Mouse (Mus musculus) MEL (cell line): Measurements from ENCODE around the gene Smg1. TPM values are rescaled to one million over a fixed set of nuclear protein-coding genes. Genes with fewer than 3 reads are reported as not detected.

ENCODE experiments used
- DNase-seq: peaks from one replicate; pipeline ENCODE4 v3.0.0; 2011; ENCODE audit warnings: low read depth, low spot score
- H3K27ac ChIP-seq: 2 replicates; pipeline ENCODE4 v1.5.1; 2012; ENCODE audit warnings: low read depth, mild to moderate bottlenecking, control low read depth, low read length, moderate library complexity; ENCODE audit not compliant: control insufficient read depth
- H3K27me3 ChIP-seq, 2 experiments: fragments of 150-350 bp in 1 of 2; sonication (generic) in 1 of 2; 2 replicates each; pipeline ENCODE4 v1.6.1; 2012; ENCODE audit warnings: low read length in 2 of 2, mild to moderate bottlenecking in 2 of 2, improper control_type of control experiment in 1 of 2, moderate library complexity in 1 of 2; ENCODE audit not compliant: insufficient read depth in 2 of 2, control insufficient read depth in 1 of 2
- H3K36me3 ChIP-seq, 2 experiments: 2 replicates each; pipeline ENCODE4 v1.6.1; 2012 to 2014; ENCODE audit warnings: low read length in 2 of 2, improper control_type of control experiment in 1 of 2, inconsistent platforms in 1 of 2, mild to moderate bottlenecking in 1 of 2; ENCODE audit not compliant: insufficient read depth in 2 of 2, control insufficient read depth in 1 of 2
- H3K4me1 ChIP-seq, 2 experiments: fragments of 150-350 bp in 1 of 2; sonication (generic) in 1 of 2; 2 replicates each; pipeline ENCODE4 v1.6.1; 2012; ENCODE audit warnings: low read length in 2 of 2, improper control_type of control experiment in 1 of 2, mild to moderate bottlenecking in 1 of 2; ENCODE audit not compliant: insufficient read depth in 2 of 2, control insufficient read depth in 1 of 2
- H3K4me3 ChIP-seq, 2 experiments: fragments of 150-350 bp in 1 of 2; sonication (generic) in 1 of 2; 2 replicates each; pipeline ENCODE4 v1.5.1; 2012; ENCODE audit warnings: low read depth in 2 of 2, low read length in 2 of 2, mild to moderate bottlenecking in 2 of 2, moderate library complexity in 2 of 2, control low read depth in 1 of 2, improper control_type of control experiment in 1 of 2; ENCODE audit not compliant: control insufficient read depth in 1 of 2, insufficient read depth in 1 of 2
- H3K79me2 ChIP-seq: 2 replicates; pipeline ENCODE4 v1.6.1; 2012; ENCODE audit warnings: mild to moderate bottlenecking, low read length, moderate library complexity; ENCODE audit not compliant: control insufficient read depth, poor library complexity, insufficient read depth
- H3K9ac ChIP-seq: 2 replicates; pipeline ENCODE4 v1.6.1; 2012; ENCODE audit warnings: low read depth, mild to moderate bottlenecking, control low read depth, low read length, moderate library complexity; ENCODE audit not compliant: control insufficient read depth, poor library complexity, severe bottlenecking
- H3K9me3 ChIP-seq: fragments of 150-350 bp; sonication (generic); replicated peaks from 2 replicates; pipeline ENCODE4 v1.6.1; 2012; ENCODE audit warnings: mild to moderate bottlenecking, low read length, improper control_type of control experiment, moderate library complexity; ENCODE audit not compliant: insufficient read depth
- EP300 ChIP-seq, 2 experiments: IDR thresholded peaks; 2 replicates each; pipeline ENCODE4 v1.6.1; 2011; ENCODE audit warnings: improper control_type of control experiment in 2 of 2, low read length in 2 of 2, low read depth in 1 of 2, mild to moderate bottlenecking in 1 of 2
- ETS1 ChIP-seq: IDR thresholded peaks from 2 replicates; pipeline ENCODE4 v1.6.1; 2012; ENCODE audit warnings: low read depth, mild to moderate bottlenecking, inconsistent platforms, low read length, improper control_type of control experiment, moderate library complexity
- GABPA ChIP-seq: IDR thresholded peaks from 2 replicates; pipeline ENCODE4 v1.6.1; 2012; ENCODE audit warnings: low read depth, mild to moderate bottlenecking, inconsistent platforms, low read length, improper control_type of control experiment, moderate library complexity
- JUND ChIP-seq: IDR thresholded peaks from 2 replicates; pipeline ENCODE4 v1.6.1; 2011; ENCODE audit warnings: low read depth, mild to moderate bottlenecking, improper control_type of control experiment, low read length
- KAT2A ChIP-seq: conservative IDR thresholded peaks from 2 replicates; pipeline ENCODE4 v1.6.1; 2012; ENCODE audit warnings: low read depth, low read length, improper control_type of control experiment, inconsistent platforms
- MAFK ChIP-seq: IDR thresholded peaks from 2 replicates; pipeline ENCODE4 v1.6.1; 2011; ENCODE audit warnings: low read depth, mild to moderate bottlenecking, low read length, improper control_type of control experiment, borderline replicate concordance
- MAX ChIP-seq: IDR thresholded peaks from 2 replicates; pipeline ENCODE4 v1.6.1; 2011; ENCODE audit warnings: low read length, improper control_type of control experiment
- MAZ ChIP-seq: IDR thresholded peaks from 2 replicates; pipeline ENCODE4 v1.6.1; 2012; ENCODE audit warnings: low read depth, mild to moderate bottlenecking, inconsistent platforms, low read length, improper control_type of control experiment
- MEF2A ChIP-seq: IDR thresholded peaks from 2 replicates; pipeline ENCODE4 v1.6.1; 2014; ENCODE audit warnings: low read depth, mild to moderate bottlenecking, inconsistent platforms, low read length, improper control_type of control experiment; ENCODE audit not compliant: poor library complexity, insufficient replicate concordance, severe bottlenecking; ENCODE audit errors: extremely low read depth
- MYB ChIP-seq: IDR thresholded peaks from 2 replicates; pipeline ENCODE4 v1.6.1; 2011; ENCODE audit warnings: mild to moderate bottlenecking, low read depth, low read length, improper control_type of control experiment
- MYC ChIP-seq: IDR thresholded peaks from 2 replicates; pipeline ENCODE4 v1.6.1; 2011; ENCODE audit warnings: low read depth, mild to moderate bottlenecking, low read length, improper control_type of control experiment, moderate library complexity
- POLR2A ChIP-seq, 2 experiments: IDR thresholded peaks; 2 replicates each; pipeline ENCODE4 v1.6.1; 2011 to 2012; ENCODE audit warnings: low read length in 2 of 2, mild to moderate bottlenecking in 2 of 2, control low read depth in 1 of 2, improper control_type of control experiment in 1 of 2, low read depth in 1 of 2, moderate library complexity in 1 of 2; ENCODE audit not compliant: control insufficient read depth in 1 of 2, insufficient read depth in 1 of 2, poor library complexity in 1 of 2
- POLR2AphosphoS5 ChIP-seq: IDR thresholded peaks from 2 replicates; pipeline ENCODE4 v1.6.1; 2012; ENCODE audit warnings: low read depth, borderline replicate concordance, mild to moderate bottlenecking, inconsistent platforms, low read length, moderate library complexity, mixed read lengths
- RAD21 ChIP-seq: IDR thresholded peaks from 2 replicates; pipeline ENCODE4 v1.6.1; 2011; ENCODE audit warnings: mild to moderate bottlenecking, low read depth, low read length, improper control_type of control experiment
- RCOR1 ChIP-seq: IDR thresholded peaks from 2 replicates; pipeline ENCODE4 v1.6.1; 2012; ENCODE audit warnings: low read depth, mild to moderate bottlenecking, inconsistent platforms, low read length, improper control_type of control experiment
- SIN3A ChIP-seq: IDR thresholded peaks from 2 replicates; pipeline ENCODE4 v1.6.1; 2012; ENCODE audit warnings: low read length, improper control_type of control experiment, inconsistent platforms
- SMC3 ChIP-seq: IDR thresholded peaks from 2 replicates; pipeline ENCODE4 v1.6.1; 2011; ENCODE audit warnings: low read depth, low read length, improper control_type of control experiment
- TAL1 ChIP-seq: IDR thresholded peaks from 2 replicates; pipeline ENCODE4 v1.6.1; 2012; ENCODE audit warnings: mild to moderate bottlenecking, inconsistent platforms, low read length, moderate library complexity, mixed read lengths
- TCF12 ChIP-seq: IDR thresholded peaks from 2 replicates; pipeline ENCODE4 v1.6.1; 2014; ENCODE audit warnings: low read depth, mild to moderate bottlenecking, inconsistent platforms, low read length, improper control_type of control experiment, moderate library complexity
- UBTF ChIP-seq: IDR thresholded peaks from 2 replicates; pipeline ENCODE4 v1.6.1; 2012; ENCODE audit warnings: low read depth, mild to moderate bottlenecking, inconsistent platforms, low read length, improper control_type of control experiment, moderate library complexity, borderline replicate concordance; ENCODE audit not compliant: insufficient read depth
- USF1 ChIP-seq: IDR thresholded peaks from 2 replicates; pipeline ENCODE4 v1.6.1; 2014; ENCODE audit warnings: low read depth, mild to moderate bottlenecking, inconsistent platforms, low read length, improper control_type of control experiment, moderate library complexity
- USF2 ChIP-seq, 2 experiments: IDR thresholded peaks; 2 replicates each; pipeline ENCODE4 v1.6.1; 2011 to 2012; ENCODE audit warnings: improper control_type of control experiment in 2 of 2, low read length in 2 of 2, borderline replicate concordance in 1 of 2, inconsistent platforms in 1 of 2, low read depth in 1 of 2, mild to moderate bottlenecking in 1 of 2; ENCODE audit not compliant: insufficient read depth in 1 of 2
- ZC3H11A ChIP-seq: IDR thresholded peaks from 2 replicates; pipeline ENCODE4 v1.6.1; 2012; ENCODE audit warnings: low read depth, mild to moderate bottlenecking, inconsistent platforms, low read length, improper control_type of control experiment
- ZMIZ1 ChIP-seq: IDR thresholded peaks from 2 replicates; pipeline ENCODE4 v1.6.1; 2012; ENCODE audit warnings: low read depth, mild to moderate bottlenecking, inconsistent platforms, low read length, improper control_type of control experiment, moderate library complexity
- polyA plus RNA-seq, 2 experiments: library from polyadenylated mRNA; stranded (reverse) in 1 of 2; unstranded in 1 of 2; fragments of >175 nt in 1 of 2; fragments of >200 nt in 1 of 2; gene quantifications; 2 replicates each; pipeline versions ENCODE4 v1.2.1 to v1.2.4; 2012; ENCODE audit warnings: low replicate concordance in 2 of 2, low read depth in 1 of 2; ENCODE audit not compliant: insufficient read length in 2 of 2, insufficient read depth in 1 of 2, missing spikeins in 1 of 2
- total RNA-seq: library from RNA; depleted of rRNA; stranded (reverse); fragments of 300-350 nt; gene quantifications from 2 replicates; pipeline ENCODE4 v1.2.3, GENCODE M21; 2012

Gene Smg1
- total and polyA plus RNA-seq, 3 experiments, result 24.2 to 49.6 (median 32.6) TPM

GRCm38 (mm10) chr7:118163006-118163405, 80.5 kb downstream of the Smg1 start (continued):
- no peak for TF ChIP-seq EP300 (IDR thresholded peaks at IDR 0.05; ENCODE audit: low read depth in 1 of 2, low read length in 2 of 2)

DNA sequence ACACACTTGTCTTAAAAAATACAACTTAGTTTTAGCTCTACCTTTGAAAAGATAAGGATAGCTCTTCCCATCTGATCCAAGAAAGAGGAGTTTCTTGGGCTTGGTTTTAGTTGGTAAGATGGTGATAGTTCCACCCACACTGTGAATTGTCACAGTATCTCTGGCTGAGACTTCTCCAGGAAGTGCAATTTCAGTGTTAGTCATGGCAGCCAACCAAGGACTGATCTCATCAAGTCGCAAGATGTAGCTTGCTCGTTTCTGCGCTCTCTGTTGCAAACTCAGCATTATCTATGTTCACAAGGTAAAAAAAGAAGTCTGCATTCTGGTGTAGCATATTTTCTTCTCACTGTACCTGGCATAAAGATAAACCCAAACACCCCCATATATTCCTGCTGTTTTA, 83.3 kb downstream of the Smg1 start:
- DNase-seq, result peak; percentile 21
- Histone ChIP-seq H3K4me3 (no peak overlapping the region), H3K79me2 (no peaks in the 10 kb centered on the region), H3K27me3 (no peaks in the 10 kb centered on the region), H3K36me3 (peaks cover 0 to 30% of the 10 kb centered on the region in 2 experiments; a peak in 2 of 4 replicates), H3K27ac (no peak overlapping the region), H3K9me3 (no peaks in the 10 kb centered on the region), H3K4me1 (no peaks in the 10 kb centered on the region), H3K9ac (no peak overlapping the region)
- TF ChIP-seq MAX (no peak), ETS1 (0 out of 2 replicates have a peak, but pooled peaks have one; percentile 19)

DNA sequence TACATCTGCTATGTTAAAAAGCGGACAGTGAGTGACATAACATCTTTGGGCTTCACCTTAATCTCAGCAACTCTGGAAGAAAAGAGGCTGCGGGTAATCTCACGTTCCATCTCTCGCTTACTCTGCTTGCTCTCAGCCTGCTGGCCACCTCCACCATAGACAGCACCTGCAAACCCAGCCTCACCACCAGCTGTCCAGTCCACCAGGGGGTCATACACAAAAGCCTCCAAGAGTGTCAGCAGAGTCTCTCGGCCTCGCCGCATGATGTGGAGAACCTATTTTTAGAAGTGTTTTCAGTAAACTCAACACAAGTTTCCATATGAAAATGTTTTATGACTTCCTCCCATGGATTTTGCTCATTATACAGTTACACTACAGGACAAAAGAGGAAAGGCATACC, 87.0 kb downstream of the Smg1 start:
- DNase-seq, result no peak
- Histone ChIP-seq H3K36me3 (peaks cover 0 to 26% of the 10 kb centered on the region in 2 experiments; a peak in 2 of 4 replicates), H3K9me3 (no peaks in the 10 kb centered on the region), H3K27ac (no peak overlapping the region), H3K4me1 (no peaks in the 10 kb centered on the region), H3K27me3 (no peaks in the 10 kb centered on the region), H3K9ac (no peak overlapping the region), H3K79me2 (no peaks in the 10 kb centered on the region), H3K4me3 (no peak overlapping the region)
- TF ChIP-seq JUND, result no peak
- no peak for TF ChIP-seq ZC3H11A
- TF ChIP-seq RAD21, result no peak
- no peak for TF ChIP-seq SIN3A
- no peak for TF ChIP-seq EP300 (IDR thresholded peaks at IDR 0.05; ENCODE audit: low read depth in 1 of 2, low read length in 2 of 2)
- TF ChIP-seq MYC, result no peak
- no peak for TF ChIP-seq ZMIZ1
- no peak for TF ChIP-seq KAT2A
- no peak for TF ChIP-seq MAZ

DNA sequence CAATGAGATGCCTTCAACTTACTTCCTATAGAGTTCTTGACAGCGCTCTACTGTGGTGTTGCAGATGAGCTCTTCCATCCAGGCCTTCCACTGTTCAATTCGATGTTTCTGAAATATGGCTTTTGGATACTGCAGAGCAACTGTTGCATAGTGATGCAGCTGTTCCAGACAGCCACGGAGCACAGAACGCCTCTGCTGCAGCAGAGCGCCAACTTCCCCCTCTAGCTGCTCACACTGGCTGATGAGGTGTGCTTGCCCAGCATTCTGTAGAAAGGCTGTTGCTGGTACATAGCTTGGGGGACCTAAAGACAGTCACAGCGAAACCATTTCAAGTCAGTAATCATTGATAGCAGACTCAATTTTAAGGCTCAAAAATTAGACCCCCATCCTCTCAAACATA, 89.3 kb downstream of the Smg1 start:
- H3K9me3 ChIP-seq, result no peaks in the 10 kb centered on the region
- H3K27ac ChIP-seq, result no peak overlapping the region
- H3K4me1 ChIP-seq, result no peaks in the 10 kb centered on the region
- H3K4me3 ChIP-seq, result no peak overlapping the region
- peaks cover 0 to 28% of the 10 kb centered on the region in 2 experiments; a peak in 2 of 4 replicates for H3K36me3 ChIP-seq
- no peaks in the 10 kb centered on the region for H3K27me3 ChIP-seq
- DNase-seq, result no peak
- H3K79me2 ChIP-seq, result no peaks in the 10 kb centered on the region
- no peak overlapping the region for H3K9ac ChIP-seq
- TF ChIP-seq USF2 (IDR thresholded peaks at IDR 0.05; ENCODE audit: borderline replicate concordance in 1 of 2, insufficient read depth in 1 of 2, low read depth in 1 of 2, low read length in 2 of 2), result no peak
- TF ChIP-seq USF1, result no peak
- no peak for TF ChIP-seq TAL1
- TF ChIP-seq MEF2A, result no peak
- TF ChIP-seq GABPA, result no peak
- no peak for TF ChIP-seq MAFK
- no peak for TF ChIP-seq MYC
- TF ChIP-seq ETS1, result no peak
- TF ChIP-seq TCF12, result no peak
- no peak for TF ChIP-seq RAD21
- no peak for TF ChIP-seq POLR2AphosphoS5
- TF ChIP-seq RCOR1, result no peak
- TF ChIP-seq POLR2A (IDR thresholded peaks at IDR 0.05; ENCODE audit: control insufficient read depth in 1 of 2, insufficient read depth in 1 of 2, low read depth in 1 of 2, low read length in 2 of 2, poor library complexity in 1 of 2), result no peak
- no peak for TF ChIP-seq UBTF
- TF ChIP-seq MYB, result no peak
- no peak for TF ChIP-seq SMC3
